Mouse (Mus musculus) NIH3T3 (cell line): ENCODE measurements around the gene Rnaseh2a.
A peak's percentile ranks its signal among the peaks of the same experiment; 100 is the strongest.

Source experiments
- DNase-seq: peaks from one replicate; pipeline ENCODE4 v3.0.0-alpha.2; 2012; ENCODE audit warnings: low read depth

Gene Rnaseh2a

GRCm38 (mm10) chr8:84969241-84970134 lies at the start of gene Rnaseh2a, which contains the start of the genes Gm49661 and Prdx2:
TSS of gene Rnaseh2a (minus strand) at chr8:84969767.
TSS of gene Gm49661 (minus strand) at chr8:84969433.
TSS of gene Prdx2 (plus strand) at chr8:84969587.
- peak; percentile 87 for DNase-seq

- peak; percentile 24 for DNase-seq
Measured at GRCm38 (mm10) chr8:85017209-85017608, 47.6 kb upstream of the Rnaseh2a start.

GRCm38 (mm10) chr8:85016724-85017123 lies 47.2 kb upstream of the Rnaseh2a start:
- no peak for DNase-seq

- no peak for DNase-seq
Measured at GRCm38 (mm10) chr8:85014431-85014830, 44.9 kb upstream of the Rnaseh2a start, which contains the start of gene Best2. TSS of gene Best2 (minus strand) at chr8:85014531.

GRCm38 (mm10) chr8:85013230-85013840 lies 43.8 kb upstream of the Rnaseh2a start:
- peak; percentile 41 for DNase-seq

- DNase-seq = no peak
Measured at GRCm38 (mm10) chr8:85011242-85011641, 41.7 kb upstream of the Rnaseh2a start.

- no peak for DNase-seq
Measured at GRCm38 (mm10) chr8:85007686-85008085, 38.1 kb upstream of the Rnaseh2a start.

GRCm38 (mm10) chr8:84997649-84998295 lies 28.2 kb upstream of the Rnaseh2a start:
- DNase-seq = peak; percentile 91

GRCm38 (mm10) chr8:84996978-84997377 lies 27.4 kb upstream of the Rnaseh2a start:
- no peak for DNase-seq

GRCm38 (mm10) chr8:84995680-84996079 lies 26.1 kb upstream of the Rnaseh2a start:
- DNase-seq = no peak

- DNase-seq = no peak
Measured at GRCm38 (mm10) chr8:84994375-84994774, 24.8 kb upstream of the Rnaseh2a start.

GRCm38 (mm10) chr8:84990836-84991235 lies 21.3 kb upstream of the Rnaseh2a start:
- no peak for DNase-seq

GRCm38 (mm10) chr8:84990349-84990748 lies 20.8 kb upstream of the Rnaseh2a start, which contains the start of gene Hook2:
TSS of gene Hook2 (plus strand) at chr8:84990603.
- peak; percentile 99 for DNase-seq

GRCm38 (mm10) chr8:84989810-84990209 lies 20.2 kb upstream of the Rnaseh2a start:
- peak; percentile 98 for DNase-seq

- peak; percentile 67 for DNase-seq
Measured at GRCm38 (mm10) chr8:84989311-84989731, 19.8 kb upstream of the Rnaseh2a start.

- peak; percentile 53 for DNase-seq
Measured at GRCm38 (mm10) chr8:84987903-84988302, 18.3 kb upstream of the Rnaseh2a start.

- DNase-seq = no peak
Measured at GRCm38 (mm10) chr8:84987388-84987787, 17.8 kb upstream of the Rnaseh2a start.

- DNase-seq = no peak
Measured at GRCm38 (mm10) chr8:84986379-84986945, 16.9 kb upstream of the Rnaseh2a start.

- peak; percentile 89 for DNase-seq
Measured at GRCm38 (mm10) chr8:84985684-84986378, 16.3 kb upstream of the Rnaseh2a start.

- DNase-seq = no peak
Measured at GRCm38 (mm10) chr8:84985049-84985683, 15.6 kb upstream of the Rnaseh2a start.
